Mouse (Mus musculus) liver, adult 2 months (tissue): ENCODE results near the gene Naxd.

ENCODE experiments used
- CTCF ChIP-seq: fragments of 200-500 bp; IDR thresholded peaks from 2 replicates; pipeline ENCODE4 v1.5.1; 2011; ENCODE audit warnings: low read depth, low read length, control low read depth
- POLR2A ChIP-seq: fragments of 200-500 bp; IDR thresholded peaks from 2 replicates; pipeline ENCODE4 v1.6.1; 2011; ENCODE audit warnings: low read length, control low read depth; ENCODE audit not compliant: insufficient read depth; ENCODE audit errors: extremely low read depth

DNA sequence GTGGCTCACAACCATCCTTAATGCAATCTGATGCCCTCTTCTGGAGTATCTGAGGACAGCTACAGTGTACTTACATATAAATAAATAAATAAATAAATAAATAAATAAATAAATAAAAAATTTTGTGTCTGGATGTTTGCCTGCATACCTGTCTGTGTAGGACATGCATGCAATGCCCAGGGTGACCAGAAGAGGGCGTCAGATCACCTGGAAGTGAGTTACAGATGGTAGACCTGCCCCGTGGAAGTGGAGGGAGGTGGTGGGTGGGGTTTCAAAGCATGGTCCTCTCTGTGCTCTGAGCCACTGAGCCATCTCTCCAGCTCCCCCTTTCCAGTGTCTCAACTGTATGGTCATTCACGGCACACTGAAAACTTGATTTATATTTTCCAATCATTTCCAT is 47.1 kb downstream of the Naxd start:
- TF ChIP-seq CTCF (peak; percentile 85), POLR2A (no peak)
